Mouse (Mus musculus) liver, adult 2 months (tissue): Measurements from ENCODE around the gene Klf6.

ENCODE experiments used
- CTCF ChIP-seq: fragments of 200-500 bp; IDR thresholded peaks from 2 replicates; pipeline ENCODE4 v1.5.1; 2011; ENCODE audit warnings: low read depth, low read length, control low read depth
- POLR2A ChIP-seq: fragments of 200-500 bp; IDR thresholded peaks from 2 replicates; pipeline ENCODE4 v1.6.1; 2011; ENCODE audit warnings: low read length, control low read depth; ENCODE audit not compliant: insufficient read depth; ENCODE audit errors: extremely low read depth

- TF ChIP-seq POLR2A (no peak), CTCF (no peak)
Measured at GRCm38 (mm10) chr13:5875478-5875877, 14.2 kb downstream of the Klf6 start.
